Mouse (Mus musculus) kidney, postnatal 36 days (tissue): ENCODE results near the gene 4430402I18Rik.

Experiments
- DNase-seq, 2 experiments: peaks; one replicate each; pipeline ENCODE4 v3.0.0; 2021 to 2022; ENCODE audit warnings: mixed read lengths in 2 of 2

Gene 4430402I18Rik

GRCm38 (mm10) chr19:28896639-28897038, 71.0 kb downstream of the 4430402I18Rik start:
- no peak for DNase-seq

GRCm38 (mm10) chr19:28891864-28892263, 75.7 kb downstream of the 4430402I18Rik start:
- no peak for DNase-seq

GRCm38 (mm10) chr19:28891238-28891637, 76.4 kb downstream of the 4430402I18Rik start:
- no peak for DNase-seq

GRCm38 (mm10) chr19:28889251-28889650, 78.3 kb downstream of the 4430402I18Rik start:
- DNase-seq, result peak; percentile 56 to 66

- DNase-seq, result no peak
Measured at GRCm38 (mm10) chr19:28888496-28888895, 79.1 kb downstream of the 4430402I18Rik start.

GRCm38 (mm10) chr19:28883126-28883525, 84.5 kb downstream of the 4430402I18Rik start:
- peak; percentile 44 to 83 for DNase-seq

- DNase-seq, result peak; percentile 55 to 70
Measured at GRCm38 (mm10) chr19:28879476-28879875, 88.1 kb downstream of the 4430402I18Rik start.

- no peak for DNase-seq
Measured at GRCm38 (mm10) chr19:28870351-28870750, 97.2 kb downstream of the 4430402I18Rik start.

GRCm38 (mm10) chr19:28869251-28869855, 98.2 kb downstream of the 4430402I18Rik start:
- DNase-seq, result no peak

GRCm38 (mm10) chr19:28865501-28865900, 102.1 kb downstream of the 4430402I18Rik start:
- DNase-seq, result no peak

- no peak for DNase-seq
Measured at GRCm38 (mm10) chr19:28864981-28865380, 102.6 kb downstream of the 4430402I18Rik start.

- no peak for DNase-seq
Measured at GRCm38 (mm10) chr19:28863626-28864025, 104.0 kb downstream of the 4430402I18Rik start.

- no peak for DNase-seq
Measured at GRCm38 (mm10) chr19:28860246-28860645, 107.4 kb downstream of the 4430402I18Rik start.

GRCm38 (mm10) chr19:28854831-28855230, 112.8 kb downstream of the 4430402I18Rik start:
- no peak for DNase-seq

GRCm38 (mm10) chr19:28852001-28852400, 115.6 kb downstream of the 4430402I18Rik start:
- DNase-seq, result peak; percentile 41 to 56

- no peak for DNase-seq
Measured at GRCm38 (mm10) chr19:28850510-28850909, 117.1 kb downstream of the 4430402I18Rik start.

GRCm38 (mm10) chr19:28844946-28845710, 122.5 kb downstream of the 4430402I18Rik start:
- peak; percentile 45 to 75 for DNase-seq
